Mouse (Mus musculus) liver, postnatal 0 days (tissue): ENCODE measurements around the gene Pfn1.

Source experiments
- CTCF ChIP-seq: sonication (generic); IDR thresholded peaks from 2 replicates; pipeline ENCODE4 v1.5.1; 2016; ENCODE audit warnings: antibody characterized with exemption, low read depth
- EP300 ChIP-seq: IDR thresholded peaks from 2 replicates; pipeline ENCODE4 v1.6.1; 2016; ENCODE audit warnings: antibody characterized with exemption, low read depth, mild to moderate bottlenecking

DNA sequence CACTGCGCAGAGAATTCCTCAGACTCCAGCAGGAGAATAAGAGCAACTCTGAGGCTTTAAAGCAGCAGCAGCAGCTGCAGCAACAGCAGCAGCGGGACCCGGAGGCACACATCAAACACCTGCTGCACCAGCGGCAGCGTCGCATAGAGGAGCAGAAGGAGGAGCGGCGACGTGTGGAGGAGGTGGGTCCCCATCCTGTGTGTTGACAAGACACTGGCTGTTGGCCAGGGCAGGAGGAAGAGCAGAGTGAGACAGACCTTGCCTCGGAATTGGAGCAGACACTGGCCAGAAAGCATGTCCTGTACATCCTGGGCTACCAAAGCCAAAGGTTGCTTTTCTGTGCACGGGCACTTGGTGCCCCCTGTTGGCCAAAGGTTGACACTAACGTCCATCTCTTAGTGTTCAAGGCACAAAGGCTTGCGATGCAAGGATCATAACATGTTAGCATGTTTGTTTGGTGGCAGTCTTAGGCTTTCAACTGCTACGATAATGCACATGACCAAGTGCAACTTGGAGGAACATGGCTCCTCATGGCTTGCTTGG lies 49.3 kb downstream of the Pfn1 start:
- TF ChIP-seq CTCF (peak; percentile 95), EP300 (no peak)
